Mouse (Mus musculus): ENCODE measurements around the gene Vcp. TPM values are rescaled to one million over a fixed set of nuclear protein-coding genes. Genes with fewer than 3 reads are reported as not detected.

The Vcp gene
- polyA plus RNA-seq, 1 experiment from 2014 or later, result 469 TPM

DNA sequence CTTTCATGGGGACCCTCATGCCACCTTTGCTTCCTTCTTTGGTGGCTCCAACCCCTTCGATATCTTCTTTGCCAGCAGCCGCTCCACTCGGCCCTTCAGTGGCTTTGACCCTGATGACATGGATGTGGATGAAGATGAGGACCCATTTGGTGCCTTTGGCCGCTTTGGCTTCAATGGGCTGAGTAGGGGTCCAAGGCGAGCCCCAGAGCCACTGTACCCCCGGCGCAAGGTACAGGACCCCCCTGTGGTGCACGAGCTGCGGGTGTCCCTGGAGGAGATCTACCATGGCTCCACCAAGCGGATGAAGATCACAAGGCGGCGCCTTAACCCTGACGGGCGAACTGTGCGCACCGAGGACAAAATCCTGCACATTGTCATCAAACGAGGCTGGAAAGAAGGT is 43.7 kb downstream of the Vcp start:
- no peak overlapping the region for H3K9ac ChIP-seq (ENCODE audit: low read length)
- H3K4me3 ChIP-seq (ENCODE audit: control insufficient read depth in 1 of 2, insufficient read depth in 1 of 2, low read depth in 1 of 2, low read length in 2 of 2), result no peak overlapping the region
- no peaks in the 10 kb centered on the region for H3K9me3 ChIP-seq (ENCODE audit: control insufficient read depth, low read length)
- peaks cover 33% of the 10 kb centered on the region for H3K36me3 ChIP-seq (ENCODE audit: control insufficient read depth, insufficient read depth, low read length)
- no peak for ATAC-seq (ENCODE audit: insufficient number of reproducible peaks, insufficient read depth, low FRiP score, low read depth)
- peaks cover 40 to 49% of the 10 kb centered on the region in 2 experiments for H3K4me1 ChIP-seq (ENCODE audit: control insufficient read depth in 2 of 2, insufficient read depth in 2 of 2, low read length in 2 of 2)
- 91% methylated on average over 17 of the region's 17 CpGs for WGBS
- H3K27ac ChIP-seq (replicated peaks in 1 of 2; ENCODE audit: control insufficient read depth in 1 of 2, insufficient read depth in 1 of 2, low read depth in 2 of 2, low read length in 2 of 2), result no peak overlapping the region
- no peaks in the 10 kb centered on the region for H3K27me3 ChIP-seq (ENCODE audit: control insufficient read depth, insufficient read depth, low read length)
- no peak overlapping the region for H3K4me2 ChIP-seq (ENCODE audit: low read length)

DNA sequence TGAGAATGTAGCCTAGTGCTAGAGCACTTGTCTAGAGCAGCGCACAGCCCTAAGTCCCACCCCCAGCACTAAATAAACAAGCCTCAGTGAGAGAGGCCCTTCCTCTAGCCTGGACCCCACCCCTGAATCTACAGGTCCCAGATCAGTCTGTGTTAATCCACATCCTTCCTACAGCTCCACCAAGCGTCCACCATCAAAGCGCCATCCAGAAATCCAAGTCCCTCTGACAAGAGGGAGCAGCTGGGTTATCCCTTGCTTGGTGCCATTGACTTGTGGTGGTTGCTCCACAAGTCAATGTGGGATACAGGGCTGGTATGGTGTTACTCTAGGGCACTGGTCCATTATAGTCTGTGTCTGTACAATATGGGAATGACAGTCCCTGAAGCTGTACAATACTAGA is 45.1 kb downstream of the Vcp start:
- peaks cover 50 to 62% of the 10 kb centered on the region in 2 experiments for H3K4me1 ChIP-seq (ENCODE audit: control insufficient read depth in 2 of 2, insufficient read depth in 2 of 2, low read length in 2 of 2)
- WGBS, result 87% methylated on average over 3 of the region's 3 CpGs
- H3K36me3 ChIP-seq (ENCODE audit: control insufficient read depth, insufficient read depth, low read length), result peaks cover 33% of the 10 kb centered on the region

DNA sequence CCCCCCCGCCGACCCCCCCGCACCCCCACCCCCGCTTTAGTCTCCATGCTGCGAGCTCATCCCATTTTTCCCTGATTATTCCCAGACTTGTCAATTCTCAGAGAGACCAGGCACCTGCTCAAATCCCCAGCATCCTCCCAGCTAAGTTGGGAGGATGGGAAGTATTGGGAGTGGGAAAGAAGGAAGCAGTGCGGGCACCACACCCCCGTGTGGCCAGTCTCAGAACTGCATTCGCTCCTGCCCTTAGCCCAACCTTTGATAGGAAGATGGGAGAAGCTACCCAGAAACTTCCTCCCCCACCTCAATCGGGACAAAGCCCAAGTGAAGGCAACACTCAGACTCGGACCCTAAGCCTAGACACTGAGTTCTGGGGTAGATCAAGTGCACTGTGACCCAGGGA is 46.0 kb downstream of the Vcp start:
- H3K27ac ChIP-seq (replicated peaks in 1 of 2; ENCODE audit: control insufficient read depth in 1 of 2, insufficient read depth in 1 of 2, low read depth in 2 of 2, low read length in 2 of 2), result peak overlapping the region; percentile 96 to 99
- peak overlapping the region; percentile 97 for H3K9ac ChIP-seq (ENCODE audit: low read length)
- peak overlapping the region; percentile 89 for H3K4me2 ChIP-seq (ENCODE audit: low read length)
- H3K4me1 ChIP-seq (ENCODE audit: control insufficient read depth in 2 of 2, insufficient read depth in 2 of 2, low read length in 2 of 2), result peaks cover 43 to 53% of the 10 kb centered on the region in 2 experiments
- H3K4me3 ChIP-seq (ENCODE audit: control insufficient read depth in 1 of 2, insufficient read depth in 1 of 2, low read depth in 1 of 2, low read length in 2 of 2), result 0 out of 4 replicates have a peak overlapping the region, but pooled peaks of 1 of the 2 experiments have one; percentile 5
- no peaks in the 10 kb centered on the region for H3K27me3 ChIP-seq (ENCODE audit: control insufficient read depth, insufficient read depth, low read length)
- peaks cover 33% of the 10 kb centered on the region for H3K36me3 ChIP-seq (ENCODE audit: control insufficient read depth, insufficient read depth, low read length)
- WGBS, result 10% methylated on average over 10 of the region's 10 CpGs
- ATAC-seq (ENCODE audit: insufficient number of reproducible peaks, insufficient read depth, low FRiP score, low read depth), result no peak
- no peaks in the 10 kb centered on the region for H3K9me3 ChIP-seq (ENCODE audit: control insufficient read depth, low read length)

More for the DNA sequence above, 45.1 kb downstream of the Vcp start:
- Histone ChIP-seq H3K9ac (ENCODE audit: low read length) (peak overlapping the region; percentile 97; the same call in 1 of the 2 replicates), H3K4me3 (ENCODE audit: control insufficient read depth in 1 of 2, insufficient read depth in 1 of 2, low read depth in 1 of 2, low read length in 2 of 2) (no peak overlapping the region), H3K4me2 (ENCODE audit: low read length) (no peak overlapping the region), H3K27ac (replicated peaks in 1 of 2; ENCODE audit: control insufficient read depth in 1 of 2, insufficient read depth in 1 of 2, low read depth in 2 of 2, low read length in 2 of 2) (0 out of 4 replicates have a peak overlapping the region, but pooled peaks of 1 of the 2 experiments have one; percentile 96), H3K9me3 (ENCODE audit: control insufficient read depth, low read length) (no peaks in the 10 kb centered on the region), H3K27me3 (ENCODE audit: control insufficient read depth, insufficient read depth, low read length) (no peaks in the 10 kb centered on the region)
- no peak for ATAC-seq (ENCODE audit: insufficient number of reproducible peaks, insufficient read depth, low FRiP score, low read depth)

DNA sequence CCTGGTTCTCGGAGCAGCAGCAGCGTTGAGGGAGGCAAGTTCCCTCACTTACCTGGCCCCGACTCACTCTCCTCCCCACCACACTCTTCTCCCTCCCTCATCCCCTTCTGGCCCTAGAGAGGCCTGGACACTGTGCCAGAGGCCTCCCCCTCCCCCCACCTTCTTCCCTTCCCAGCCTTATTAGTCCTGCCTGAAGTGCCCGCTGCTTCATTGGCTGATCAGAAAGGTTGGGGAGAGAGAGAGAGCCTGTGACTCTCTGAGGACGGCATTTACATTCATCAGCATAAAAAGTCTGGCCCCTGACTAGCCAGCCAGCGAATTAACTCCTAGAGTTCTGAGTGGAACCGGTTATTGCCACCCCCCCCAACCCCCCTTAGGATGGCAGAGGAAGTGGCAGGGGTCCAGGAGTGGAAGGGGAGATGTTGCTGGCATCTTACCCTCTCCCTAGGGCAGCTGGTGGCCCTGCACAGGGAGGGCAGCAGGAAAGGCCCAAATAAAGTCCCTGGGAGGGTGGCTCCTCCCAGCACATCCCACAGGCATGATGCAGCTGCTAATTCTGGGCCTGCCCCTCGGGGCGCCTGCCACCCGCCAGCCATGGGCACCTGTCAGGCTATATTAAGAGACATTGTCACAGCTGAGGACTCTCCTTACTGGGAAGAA is 46.7 kb downstream of the Vcp start:
- Histone ChIP-seq H3K4me2 (ENCODE audit: low read length) (peak overlapping the region; percentile 89), H3K9me3 (ENCODE audit: control insufficient read depth, low read length) (no peaks in the 10 kb centered on the region), H3K4me1 (ENCODE audit: control insufficient read depth in 2 of 2, insufficient read depth in 2 of 2, low read length in 2 of 2) (peaks cover 40 to 52% of the 10 kb centered on the region in 2 experiments), H3K27me3 (ENCODE audit: control insufficient read depth, insufficient read depth, low read length) (no peaks in the 10 kb centered on the region), H3K36me3 (ENCODE audit: control insufficient read depth, insufficient read depth, low read length) (peaks cover 33% of the 10 kb centered on the region), H3K9ac (ENCODE audit: low read length) (peak overlapping the region; percentile 97), H3K27ac (replicated peaks in 1 of 2; ENCODE audit: control insufficient read depth in 1 of 2, insufficient read depth in 1 of 2, low read depth in 2 of 2, low read length in 2 of 2) (peak overlapping the region; percentile 96 to 99), H3K4me3 (ENCODE audit: control insufficient read depth in 1 of 2, insufficient read depth in 1 of 2, low read depth in 1 of 2, low read length in 2 of 2) (peak overlapping the region; percentile 5 to 18; a peak in 2 of 4 replicates)
- peak; percentile 54 for ATAC-seq (ENCODE audit: insufficient number of reproducible peaks, insufficient read depth, low FRiP score, low read depth)
- WGBS, result 18% methylated on average over 10 of the region's 10 CpGs

DNA sequence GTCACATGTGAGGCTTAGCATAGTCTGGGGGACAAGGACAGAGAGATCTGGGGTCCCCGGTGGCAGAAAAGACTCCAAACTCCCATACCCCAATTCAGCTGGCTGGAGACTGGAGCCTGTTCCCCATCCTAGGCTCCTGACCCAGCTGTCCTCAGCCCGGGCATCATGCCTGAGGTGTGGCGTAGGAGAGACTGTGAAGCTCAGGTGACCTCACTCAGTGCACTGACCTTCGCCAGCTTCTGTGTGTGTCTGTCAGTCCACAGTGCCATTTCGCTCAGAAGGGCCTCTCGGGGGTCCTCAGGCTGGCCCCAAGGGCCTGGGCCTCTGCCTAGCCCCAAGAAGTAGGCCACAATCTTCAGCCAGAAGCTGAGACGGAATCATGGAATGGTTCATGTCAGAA is 47.7 kb downstream of the Vcp start:
- H3K36me3 ChIP-seq (ENCODE audit: control insufficient read depth, insufficient read depth, low read length), result peaks cover 25% of the 10 kb centered on the region
- 0 out of 2 replicates have a peak, but pooled peaks cover 4% of the 10 kb centered on the region for H3K27me3 ChIP-seq (ENCODE audit: control insufficient read depth, insufficient read depth, low read length)
- peaks cover 40 to 46% of the 10 kb centered on the region in 2 experiments for H3K4me1 ChIP-seq (ENCODE audit: control insufficient read depth in 2 of 2, insufficient read depth in 2 of 2, low read length in 2 of 2)
- WGBS, result 81% methylated on average over 7 of the region's 7 CpGs
- H3K4me3 ChIP-seq (ENCODE audit: control insufficient read depth in 1 of 2, insufficient read depth in 1 of 2, low read depth in 1 of 2, low read length in 2 of 2), result no peak overlapping the region
- peak overlapping the region; percentile 89 for H3K4me2 ChIP-seq (ENCODE audit: low read length)
- H3K9ac ChIP-seq (ENCODE audit: low read length), result peak overlapping the region; percentile 97
- peak overlapping the region; percentile 96 to 99 for H3K27ac ChIP-seq (replicated peaks in 1 of 2; ENCODE audit: control insufficient read depth in 1 of 2, insufficient read depth in 1 of 2, low read depth in 2 of 2, low read length in 2 of 2)
- ATAC-seq (ENCODE audit: insufficient number of reproducible peaks, insufficient read depth, low FRiP score, low read depth), result no peak
- H3K9me3 ChIP-seq (ENCODE audit: control insufficient read depth, low read length), result no peaks in the 10 kb centered on the region

DNA sequence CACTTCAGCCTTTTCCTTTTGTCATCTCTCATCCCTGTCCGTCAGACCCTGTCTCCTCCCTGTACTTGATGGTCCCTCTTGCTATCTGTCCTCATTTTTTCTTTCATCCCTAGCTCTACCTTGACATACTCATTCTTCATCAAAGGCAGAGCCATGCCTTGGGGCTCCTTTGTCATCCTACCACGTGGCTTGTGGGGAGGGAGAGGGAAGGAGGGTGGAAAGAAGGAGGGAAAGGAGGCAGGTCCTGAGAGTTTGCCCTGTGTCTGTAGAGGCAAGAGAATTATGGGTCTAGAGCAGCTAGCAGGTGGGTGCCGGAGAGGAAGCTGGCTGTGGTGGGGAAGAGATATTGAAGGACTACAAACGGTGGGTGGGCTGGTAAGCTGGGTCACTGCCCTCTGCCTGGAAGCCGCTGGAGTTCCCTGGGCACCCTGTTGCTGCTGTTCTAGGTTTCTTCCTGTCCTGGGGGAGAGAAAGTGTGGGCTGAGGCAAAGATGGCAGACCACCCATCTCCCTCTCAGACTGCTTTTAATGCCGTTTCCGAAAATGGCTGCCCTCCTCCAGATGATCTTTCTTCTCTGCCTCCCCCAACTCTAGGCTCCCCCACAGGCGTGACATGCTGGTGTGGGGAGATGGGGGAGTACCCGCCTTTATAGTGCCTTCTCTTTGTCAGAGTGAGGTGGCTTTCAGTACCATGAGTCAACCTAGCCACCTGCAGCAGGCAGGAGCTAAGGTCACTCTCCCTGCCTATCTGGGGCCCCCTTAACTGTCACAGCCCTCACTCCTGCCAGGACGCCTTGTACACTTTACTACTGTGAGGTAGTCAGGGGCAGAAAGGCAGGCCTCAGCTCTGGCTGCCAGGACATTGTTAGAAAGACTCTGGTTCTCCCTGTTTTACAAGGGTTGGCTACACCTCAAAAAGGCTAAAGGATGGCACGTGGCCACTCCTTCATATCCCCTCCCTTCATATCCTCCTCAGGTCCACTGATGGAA is 48.8 kb downstream of the Vcp start:
- peak overlapping the region; percentile 96 to 99 for H3K27ac ChIP-seq (replicated peaks in 1 of 2; ENCODE audit: control insufficient read depth in 1 of 2, insufficient read depth in 1 of 2, low read depth in 2 of 2, low read length in 2 of 2)
- peaks cover 15% of the 10 kb centered on the region for H3K36me3 ChIP-seq (ENCODE audit: control insufficient read depth, insufficient read depth, low read length)
- peak overlapping the region in 1 of 2 experiments; percentile 76; a peak in 3 of 4 replicates for H3K4me3 ChIP-seq (ENCODE audit: control insufficient read depth in 1 of 2, insufficient read depth in 1 of 2, low read depth in 1 of 2, low read length in 2 of 2)
- H3K27me3 ChIP-seq (ENCODE audit: control insufficient read depth, insufficient read depth, low read length), result peaks cover 9% of the 10 kb centered on the region; the same call in 1 of the 2 replicates
- peak overlapping the region; percentile 89 for H3K4me2 ChIP-seq (ENCODE audit: low read length)
- H3K9ac ChIP-seq (ENCODE audit: low read length), result peak overlapping the region; percentile 97
- WGBS, result 57% methylated on average over 11 of the region's 11 CpGs
- no peaks in the 10 kb centered on the region for H3K9me3 ChIP-seq (ENCODE audit: control insufficient read depth, low read length)
- H3K4me1 ChIP-seq (ENCODE audit: control insufficient read depth in 2 of 2, insufficient read depth in 2 of 2, low read length in 2 of 2), result peaks cover 40 to 46% of the 10 kb centered on the region in 2 experiments
- ATAC-seq (ENCODE audit: insufficient number of reproducible peaks, insufficient read depth, low FRiP score, low read depth), result no peak

DNA sequence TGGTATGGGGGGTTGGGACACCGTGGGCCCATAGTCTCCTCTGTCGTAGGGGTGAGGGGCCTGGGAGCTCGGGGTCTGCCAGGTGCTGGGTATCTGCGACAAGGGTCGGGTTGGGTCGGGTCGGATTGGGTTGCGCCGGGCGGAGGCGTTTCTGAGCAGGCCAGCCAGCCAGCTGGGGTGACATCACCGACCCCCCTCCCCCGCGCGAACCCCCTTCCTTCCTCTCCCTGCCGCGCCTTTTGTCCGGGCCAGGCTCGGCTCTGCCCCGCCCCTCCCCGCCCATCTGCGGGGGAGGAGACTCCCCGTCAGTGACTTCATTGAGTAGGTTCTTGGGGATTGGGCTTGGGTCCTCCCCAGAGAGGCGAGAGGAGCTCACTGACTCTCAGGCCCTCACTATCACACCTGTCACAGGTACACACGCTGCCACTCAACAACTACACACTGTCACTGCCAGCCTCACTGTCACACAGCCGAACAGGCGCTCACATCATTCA is 50.2 kb downstream of the Vcp start:
- Histone ChIP-seq H3K27ac (replicated peaks in 1 of 2; ENCODE audit: control insufficient read depth in 1 of 2, insufficient read depth in 1 of 2, low read depth in 2 of 2, low read length in 2 of 2) (peak overlapping the region; percentile 92 to 96), H3K36me3 (ENCODE audit: control insufficient read depth, insufficient read depth, low read length) (peaks cover 7% of the 10 kb centered on the region; the same call in 1 of the 2 replicates), H3K9me3 (ENCODE audit: control insufficient read depth, low read length) (no peaks in the 10 kb centered on the region), H3K4me2 (ENCODE audit: low read length) (peak overlapping the region; percentile 89), H3K4me3 (ENCODE audit: control insufficient read depth in 1 of 2, insufficient read depth in 1 of 2, low read depth in 1 of 2, low read length in 2 of 2) (peak overlapping the region; percentile 76 to 84), H3K9ac (ENCODE audit: low read length) (peak overlapping the region; percentile 97), H3K4me1 (ENCODE audit: control insufficient read depth in 2 of 2, insufficient read depth in 2 of 2, low read length in 2 of 2) (peaks cover 40 to 46% of the 10 kb centered on the region in 2 experiments), H3K27me3 (ENCODE audit: control insufficient read depth, insufficient read depth, low read length) (peaks cover 11% of the 10 kb centered on the region; the same call in 1 of the 2 replicates)
- WGBS, result under 1% methylated on average over 20 of the region's 27 CpGs
- peak; percentile 74 for ATAC-seq (ENCODE audit: insufficient number of reproducible peaks, insufficient read depth, low FRiP score, low read depth)
